Mouse (Mus musculus) MN1 (cell line): Measurements from ENCODE around the gene Hist1h3c.
A peak's percentile ranks its signal among the peaks of the same experiment; 100 is the strongest.

Source experiments
- DNase-seq: peaks from one replicate; pipeline ENCODE4 v3.0.0-alpha.2; 2016; ENCODE audit warnings: low spot score

Gene Hist1h3c

GRCm38 (mm10) chr13:23757211-23757773, 11.9 kb upstream of the Hist1h3c start:
- no peak for DNase-seq

- DNase-seq = peak; percentile 90
Observed at GRCm38 (mm10) chr13:23756790-23757189, 11.4 kb upstream of the Hist1h3c start, which contains the start of gene Hist1h4b. Gene Hist1h4b, plus strand, starts transcription at chr13:23757013.

- DNase-seq = no peak
Observed at GRCm38 (mm10) chr13:23755000-23755399, 9.6 kb upstream of the Hist1h3c start.

DNA sequence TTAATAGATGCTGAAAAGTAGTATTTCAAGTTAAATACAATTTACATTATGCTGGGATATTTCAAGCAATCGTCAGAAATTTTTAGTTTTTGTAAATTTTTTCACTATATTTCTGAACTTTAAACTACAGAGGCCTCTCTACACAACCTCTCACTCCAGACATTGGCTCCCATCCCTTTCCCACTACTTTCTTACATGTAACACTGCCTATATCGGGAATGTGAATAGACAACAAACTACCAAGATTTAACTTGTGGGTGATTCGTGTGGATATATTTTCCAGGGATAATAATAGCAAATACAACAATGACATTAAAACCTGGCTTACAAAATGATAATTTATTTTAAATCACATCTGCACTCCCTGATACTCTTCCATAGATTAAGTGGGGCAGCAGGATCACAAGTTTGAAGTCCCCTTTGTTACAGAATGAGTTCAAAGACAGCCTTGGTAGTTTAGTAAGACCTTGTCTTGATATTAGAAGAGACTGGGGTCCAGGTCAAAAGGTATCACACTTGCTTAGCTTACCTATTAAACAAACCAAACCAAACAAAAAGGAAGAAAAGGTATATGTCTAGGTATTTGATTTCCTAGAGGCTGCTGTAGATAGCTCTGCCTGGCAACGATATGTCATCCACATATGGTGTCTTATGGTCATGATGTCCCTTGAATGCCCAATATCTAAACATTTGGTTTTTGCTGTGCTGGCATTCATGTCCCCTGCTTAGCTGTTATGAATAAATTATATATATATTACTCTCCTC, 8.1 kb upstream of the Hist1h3c start:
- no peak for DNase-seq

DNA sequence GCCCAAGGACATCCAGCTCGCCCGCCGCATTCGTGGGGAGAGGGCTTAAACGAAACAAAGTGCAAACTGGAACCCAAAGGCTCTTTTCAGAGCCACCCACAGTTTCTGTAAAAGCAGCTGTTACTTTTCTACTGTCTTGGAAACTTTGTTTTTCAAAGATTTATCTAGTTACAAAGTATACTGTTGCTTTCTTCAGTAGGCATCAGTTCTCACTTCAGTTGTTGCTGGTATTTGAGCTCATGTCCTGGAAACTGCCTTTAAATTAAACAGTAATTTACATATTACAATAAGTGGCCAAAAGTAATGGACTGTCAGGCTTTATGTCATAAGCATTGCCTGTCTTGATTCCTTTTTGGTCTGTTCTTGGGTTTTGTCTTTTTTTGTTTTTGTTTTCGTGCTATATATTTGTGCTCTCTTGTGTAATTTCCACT, 7.4 kb upstream of the Hist1h3c start:
- DNase-seq = no peak

DNA sequence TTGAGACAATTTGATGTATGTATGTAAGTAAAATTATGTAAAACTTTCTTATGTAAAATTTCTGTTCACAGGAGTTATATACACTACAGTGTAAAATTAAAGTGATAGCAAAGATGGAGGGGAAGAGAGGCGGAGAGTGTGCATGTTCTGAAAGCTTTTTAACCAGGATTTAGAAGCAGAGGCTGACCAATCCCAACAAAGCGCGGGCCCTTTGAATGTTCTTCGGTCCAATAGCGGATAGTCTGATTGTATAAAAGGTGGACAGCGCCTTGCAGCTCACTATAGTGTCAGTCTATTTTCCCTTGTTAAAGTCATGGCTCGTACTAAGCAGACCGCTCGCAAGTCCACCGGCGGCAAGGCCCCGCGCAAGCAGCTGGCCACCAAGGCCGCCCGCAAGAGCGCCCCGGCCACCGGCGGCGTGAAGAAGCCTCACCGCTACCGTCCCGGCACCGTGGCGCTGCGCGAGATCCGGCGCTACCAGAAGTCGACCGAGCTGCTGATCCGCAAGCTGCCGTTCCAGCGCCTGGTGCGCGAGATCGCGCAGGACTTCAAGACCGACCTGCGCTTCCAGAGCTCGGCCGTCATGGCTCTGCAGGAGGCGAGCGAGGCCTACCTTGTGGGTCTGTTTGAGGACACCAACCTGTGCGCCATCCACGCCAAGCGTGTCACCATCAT, 6.8 kb upstream of the Hist1h3c start, which contains the start of gene Hist1h3b:
TSS of gene Hist1h3b (plus strand) at position 201 of the 675 bp plus-strand sequence.
- peak; percentile 94 for DNase-seq

DNA sequence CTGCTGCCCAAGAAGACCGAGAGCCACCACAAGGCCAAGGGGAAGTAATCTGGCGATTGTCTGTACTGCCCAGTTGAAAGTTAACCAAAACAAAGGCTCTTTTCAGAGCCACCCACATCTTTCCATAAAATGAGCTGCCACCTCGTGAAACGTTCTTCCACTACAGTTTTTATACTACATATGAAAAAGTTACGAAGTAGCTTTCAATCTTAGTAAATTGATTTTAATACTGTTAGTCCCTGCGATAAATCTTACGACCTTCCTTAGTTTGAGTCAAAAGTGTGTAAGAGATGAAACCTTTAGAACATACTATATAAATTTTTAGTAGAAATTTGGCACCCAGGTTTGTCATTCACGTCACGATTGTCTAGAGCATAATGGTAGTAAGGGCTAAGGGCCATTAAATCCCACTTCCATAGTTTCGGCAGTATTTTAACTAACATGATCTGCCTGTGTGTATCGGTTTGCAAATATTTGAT, 6.1 kb upstream of the Hist1h3c start:
- DNase-seq = no peak

DNA sequence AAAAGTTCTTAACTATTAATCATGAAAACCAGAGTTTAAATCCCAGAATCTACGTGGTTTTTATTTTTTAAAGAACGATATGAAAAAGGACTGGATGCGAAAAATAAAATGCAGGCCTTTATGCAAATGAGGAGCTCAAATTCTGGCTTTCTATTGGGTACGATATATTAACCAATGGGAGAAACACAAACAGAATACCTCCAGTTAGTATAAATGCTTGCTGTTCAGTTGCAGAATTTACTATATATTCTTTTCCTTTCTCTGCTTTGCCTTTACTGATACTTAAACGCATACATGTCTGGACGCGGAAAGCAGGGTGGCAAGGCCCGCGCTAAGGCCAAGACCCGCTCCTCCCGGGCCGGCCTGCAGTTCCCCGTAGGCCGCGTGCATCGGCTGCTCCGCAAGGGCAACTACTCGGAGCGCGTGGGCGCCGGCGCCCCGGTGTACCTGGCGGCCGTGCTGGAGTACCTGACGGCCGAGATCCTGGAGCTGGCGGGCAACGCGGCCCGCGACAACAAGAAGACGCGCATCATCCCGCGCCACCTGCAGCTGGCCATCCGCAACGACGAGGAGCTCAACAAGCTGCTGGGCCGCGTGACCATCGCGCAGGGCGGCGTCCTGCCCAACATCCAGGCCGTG, 5.6 kb upstream of the Hist1h3c start, which contains the start of gene Hist1h2ab:
TSS of gene Hist1h2ab (plus strand) at position 288 of the 639 bp plus-strand sequence.
- DNase-seq = peak; percentile 74

DNA sequence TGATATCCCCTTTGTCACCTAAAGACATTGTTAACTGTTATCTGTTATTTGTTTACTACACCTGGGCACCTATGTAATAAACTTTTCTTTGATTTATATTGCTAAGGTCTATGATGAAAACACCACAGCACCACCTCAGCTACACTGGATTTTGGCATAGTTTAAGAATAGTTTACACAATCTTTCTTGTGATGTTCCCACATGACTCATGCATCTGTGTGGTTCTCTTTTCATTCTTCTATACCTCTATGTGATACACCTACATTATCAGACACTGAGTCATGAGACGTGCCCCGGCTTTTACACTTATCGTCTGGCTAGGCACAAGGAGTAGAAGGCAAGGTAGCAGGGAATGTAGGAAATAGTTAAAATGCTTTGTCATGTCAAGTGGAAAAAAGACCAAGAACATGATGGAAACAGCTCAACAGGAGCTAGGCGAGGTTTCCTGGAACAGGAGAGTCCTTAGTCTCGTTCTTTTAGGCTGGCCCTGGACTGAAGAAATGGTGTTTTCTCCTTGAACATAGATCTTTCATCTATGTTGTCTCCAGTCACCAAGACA, 4.2 kb upstream of the Hist1h3c start:
- DNase-seq = no peak

GRCm38 (mm10) chr13:23747892-23748288, 2.5 kb upstream of the Hist1h3c start:
- DNase-seq = no peak

- no peak for DNase-seq
Observed at GRCm38 (mm10) chr13:23747081-23747891, 1.9 kb upstream of the Hist1h3c start.

GRCm38 (mm10) chr13:23746201-23747080, 1.0 kb upstream of the Hist1h3c start, which contains the start of gene Hist1h2bb:
Gene Hist1h2bb, plus strand, starts transcription at chr13:23746734.
- peak; percentile 93 for DNase-seq

GRCm38 (mm10) chr13:23744421-23745380, 701 bp downstream of the Hist1h3c start:
- no peak for DNase-seq

GRCm38 (mm10) chr13:23743963-23744362, 1.4 kb downstream of the Hist1h3c start:
- DNase-seq = no peak

DNA sequence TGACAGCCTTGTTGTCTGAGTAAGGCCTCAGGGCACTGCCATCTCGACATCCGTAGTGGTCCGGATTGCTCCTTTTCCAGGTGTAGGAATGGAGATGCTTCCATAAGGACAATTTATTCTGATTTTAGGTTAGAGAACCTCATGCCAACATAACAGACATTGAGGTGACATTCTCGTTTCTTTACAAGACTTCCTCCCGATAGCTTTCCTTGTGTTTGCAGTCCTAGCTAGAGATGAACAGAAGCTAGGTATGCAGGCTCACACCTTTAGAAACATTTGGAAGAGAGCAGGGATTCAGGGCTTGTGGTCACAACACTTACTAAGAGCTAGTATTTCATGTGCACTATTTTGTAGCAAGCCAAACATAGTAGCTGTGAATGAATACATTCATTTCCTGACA, 2.2 kb downstream of the Hist1h3c start:
- DNase-seq = no peak

DNA sequence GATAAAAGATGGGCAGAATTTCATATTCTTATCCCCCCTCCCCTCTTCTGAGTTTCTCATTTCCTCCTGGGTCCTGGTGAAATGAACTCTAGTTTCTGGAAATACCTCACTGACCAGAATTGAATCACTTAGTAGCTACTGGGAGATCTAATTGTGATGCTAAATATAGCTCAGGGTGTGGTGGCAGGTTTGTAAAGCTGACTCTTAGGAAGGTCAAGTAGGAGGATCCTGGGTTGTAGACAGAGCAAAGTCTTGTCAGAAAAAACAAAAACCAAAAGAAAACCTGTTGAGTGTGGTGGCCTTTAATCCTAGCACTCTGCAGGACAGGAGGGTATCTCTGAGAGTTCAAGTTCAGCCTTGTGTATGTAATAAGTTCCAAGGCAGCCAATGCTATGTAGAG, 3.4 kb downstream of the Hist1h3c start:
- DNase-seq = no peak

- no peak for DNase-seq
Observed at GRCm38 (mm10) chr13:23740910-23741309, 4.5 kb downstream of the Hist1h3c start.

DNA sequence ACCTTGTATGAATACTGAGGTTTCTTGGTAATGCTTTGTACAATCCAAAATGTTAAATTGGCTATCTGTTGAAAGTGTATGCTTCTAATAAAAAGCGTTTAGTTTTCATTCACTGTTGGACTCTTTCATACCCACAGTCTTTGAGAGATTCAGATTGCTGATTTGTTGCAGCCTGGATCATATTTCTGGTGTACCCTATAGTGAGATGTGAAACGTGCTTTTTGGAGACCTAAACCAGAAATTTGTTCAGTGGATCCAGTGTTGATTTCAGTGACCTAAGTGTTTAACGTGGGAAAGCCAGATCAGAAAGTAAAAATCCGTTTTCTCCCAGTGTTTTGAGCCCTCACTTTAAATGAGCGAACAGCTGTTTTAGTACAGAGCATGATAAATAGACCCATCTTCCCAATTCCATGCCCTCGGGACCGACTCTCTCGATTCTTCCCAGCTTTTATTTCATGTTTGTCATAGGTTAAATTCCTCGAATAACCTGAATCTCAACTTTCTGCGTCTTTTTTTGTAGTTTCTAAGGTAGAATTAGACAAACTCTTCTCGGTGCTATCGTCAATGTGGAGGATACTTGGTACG, 5.1 kb downstream of the Hist1h3c start:
- no peak for DNase-seq
